Mouse (Mus musculus) kidney, postnatal 0 days (tissue): ENCODE data around the gene Gm44790. TPM values are rescaled to one million over a fixed set of nuclear protein-coding genes. Genes with fewer than 3 reads are reported as not detected.
"Not testable (repeated sequence)": the region's sequence is repeated elsewhere in the genome, so short reads cannot be mapped to it uniquely, and the experiment has no call there.

Experiments
- ATAC-seq: fragments of 200-750 bp; cut with Nextera tagmentation; replicated peaks from 2 replicates; pipeline ENCODE4 v1.8.0; 2017; ENCODE audit warnings: low read depth, moderate number of reproducible peaks, moderate TSS enrichment, moderate library complexity; ENCODE audit not compliant: low FRiP score
- DNase-seq: peaks from one replicate; pipeline ENCODE4 v3.0.0-alpha.2; 2016; ENCODE audit warnings: low spot score
- H3K27ac ChIP-seq: fragments of 300-500 bp; sonication (generic); 2 replicates; pipeline ENCODE4 v1.5.1; 2014; ENCODE audit warnings: mild to moderate bottlenecking
- H3K27me3 ChIP-seq: fragments of 300-500 bp; sonication (generic); 2 replicates; pipeline ENCODE4 v1.6.1; 2014; ENCODE audit warnings: low read length, mixed read lengths; ENCODE audit not compliant: insufficient read depth
- H3K36me3 ChIP-seq: fragments of 300-500 bp; sonication (generic); 2 replicates; pipeline ENCODE4 v1.6.1; 2014; ENCODE audit warnings: low read length, mixed read lengths; ENCODE audit not compliant: insufficient read depth
- H3K4me1 ChIP-seq: fragments of 300-500 bp; sonication (generic); replicated peaks from 2 replicates; pipeline ENCODE4 v1.6.1; 2014; ENCODE audit warnings: antibody characterized with exemption, low read length, mixed read lengths; ENCODE audit not compliant: insufficient read depth
- H3K4me2 ChIP-seq: fragments of 300-500 bp; sonication (generic); 2 replicates; pipeline ENCODE4 v1.6.1; 2014; ENCODE audit warnings: mild to moderate bottlenecking, low read length, moderate library complexity, mixed read lengths
- H3K4me3 ChIP-seq: fragments of 300-500 bp; sonication (generic); replicated peaks from 2 replicates; pipeline ENCODE4 v1.5.1; 2014; ENCODE audit warnings: low read depth, low read length
- H3K9ac ChIP-seq: fragments of 300-500 bp; sonication (generic); 2 replicates; pipeline ENCODE4 v1.6.1; 2014; ENCODE audit warnings: low read depth, low read length
- H3K9me3 ChIP-seq: fragments of 300-500 bp; sonication (generic); replicated peaks from 2 replicates; pipeline ENCODE4 v1.6.1; 2016; ENCODE audit warnings: low read length, inconsistent platforms, mixed read lengths
- CTCF ChIP-seq: IDR thresholded peaks from 2 replicates; pipeline ENCODE4 v1.5.1; 2016; ENCODE audit warnings: antibody characterized with exemption, low read depth, mild to moderate bottlenecking, moderate library complexity
- WGBS: fragments of 180-500 bp; shearing (Covaris S2); extraction: QIAGEN DNeasy Blood & Tissue Kit; methylation state at CpG from one replicate; pipeline ENCODE4 v1.1.7; 2014; 5-methylcytosine and 5-hydroxymethylcytosine counted together
- polyA plus RNA-seq: library from polyadenylated mRNA; unstranded; fragments of >200 nt; fragmentation: Nextera tagmentation; extraction: Ambion mirVana; gene quantifications from 2 replicates; pipeline ENCODE4 v1.2.1, GENCODE M21; 2015

Gene Gm44790
- polyA plus RNA-seq, 1 experiment from 2014 or later: not detected

GRCm38 (mm10) chr6:86485943-86486640, 59.6 kb downstream of the Gm44790 start:
- H3K36me3 ChIP-seq: no peaks in the 10 kb centered on the region
- H3K9ac ChIP-seq: no peak overlapping the region
- H3K27ac ChIP-seq: peak overlapping the region; percentile 92
- H3K4me2 ChIP-seq: no peak overlapping the region
- DNase-seq: peak; percentile 31
- peak; percentile 62 for ATAC-seq
- H3K27me3 ChIP-seq: no peaks in the 10 kb centered on the region
- no peaks in the 10 kb centered on the region for H3K9me3 ChIP-seq
- TF ChIP-seq CTCF: no peak
- H3K4me3 ChIP-seq: no peak overlapping the region
- 38% methylated on average over 7 of the region's 7 CpGs for WGBS
- peaks cover 15% of the 10 kb centered on the region; the same call in 1 of the 2 replicates for H3K4me1 ChIP-seq

- Histone ChIP-seq H3K9ac (peak overlapping the region; percentile 43; the same call in 1 of the 2 replicates), H3K4me2 (0 out of 2 replicates have a peak overlapping the region, but pooled peaks have one; percentile 9), H3K4me3 (no peak overlapping the region), H3K4me1 (peaks cover 11% of the 10 kb centered on the region; the same call in 1 of the 2 replicates), H3K27ac (peak overlapping the region; percentile 92), H3K9me3 (no peaks in the 10 kb centered on the region), H3K36me3 (no peaks in the 10 kb centered on the region), H3K27me3 (no peaks in the 10 kb centered on the region)
- TF ChIP-seq CTCF: peak; percentile 47; the same call in 1 of the 2 replicates
- DNase-seq (peak; percentile 90), ATAC-seq (peak; percentile 76)
- WGBS: 15% methylated on average over 24 of the region's 24 CpGs
Measured at GRCm38 (mm10) chr6:86487358-86488148, 61.1 kb downstream of the Gm44790 start.

- 0 out of 2 replicates have a peak overlapping the region, but pooled peaks have one; percentile 43 for H3K9ac ChIP-seq
- no peaks in the 10 kb centered on the region for H3K36me3 ChIP-seq
- H3K9me3 ChIP-seq: no peaks in the 10 kb centered on the region
- DNase-seq (no peak), ATAC-seq (no peak)
- no peak for TF ChIP-seq CTCF
- H3K4me1 ChIP-seq: peaks cover 11% of the 10 kb centered on the region; the same call in 1 of the 2 replicates
- H3K27me3 ChIP-seq: no peaks in the 10 kb centered on the region
- peak overlapping the region; percentile 92 for H3K27ac ChIP-seq
- H3K4me2 ChIP-seq: no peak overlapping the region
- no peak overlapping the region for H3K4me3 ChIP-seq
- WGBS: 59% methylated on average over 3 of the region's 3 CpGs
Measured at GRCm38 (mm10) chr6:86488149-86488485, 61.7 kb downstream of the Gm44790 start.

- 90% methylated on average over 2 of the region's 2 CpGs for WGBS
- peaks cover 11% of the 10 kb centered on the region; the same call in 1 of the 2 replicates for H3K4me1 ChIP-seq
Measured at GRCm38 (mm10) chr6:86489945-86490344, 63.5 kb downstream of the Gm44790 start.

GRCm38 (mm10) chr6:86490413-86490812, 64.0 kb downstream of the Gm44790 start:
- WGBS: 93% methylated on average over 8 of the region's 8 CpGs
- not testable (repeated sequence) for H3K36me3 ChIP-seq, H3K4me2 ChIP-seq, H3K9ac ChIP-seq, DNase-seq, H3K4me3 ChIP-seq, H3K27ac ChIP-seq, H3K9me3 ChIP-seq, H3K27me3 ChIP-seq, ATAC-seq
- peaks cover 13% of the 10 kb centered on the region; the same call in 1 of the 2 replicates for H3K4me1 ChIP-seq

More at GRCm38 (mm10) chr6:86489945-86490344, 63.5 kb downstream of the Gm44790 start:
- no peaks in the 10 kb centered on the region for H3K9me3 ChIP-seq
- no peak overlapping the region for H3K27ac ChIP-seq
- no peak overlapping the region for H3K4me2 ChIP-seq
- no peak for ATAC-seq
- no peak for DNase-seq
- no peaks in the 10 kb centered on the region for H3K36me3 ChIP-seq
- no peak overlapping the region for H3K4me3 ChIP-seq
- no peak overlapping the region for H3K9ac ChIP-seq
- H3K27me3 ChIP-seq: no peaks in the 10 kb centered on the region
- TF ChIP-seq CTCF: no peak

- H3K4me3 ChIP-seq: no peak overlapping the region
- DNase-seq (no peak), ATAC-seq (no peak)
- no peak overlapping the region for H3K4me2 ChIP-seq
- H3K36me3 ChIP-seq: no peaks in the 10 kb centered on the region
- 41% methylated on average over 13 of the region's 13 CpGs for WGBS
- no peak overlapping the region for H3K9ac ChIP-seq
- H3K9me3 ChIP-seq: no peaks in the 10 kb centered on the region
- peaks cover 18% of the 10 kb centered on the region for H3K4me1 ChIP-seq
- H3K27me3 ChIP-seq: no peaks in the 10 kb centered on the region
- H3K27ac ChIP-seq: no peak overlapping the region
- no peak for TF ChIP-seq CTCF
Measured at GRCm38 (mm10) chr6:86493469-86494263, 67.2 kb downstream of the Gm44790 start.
